Mouse (Mus musculus): Measurements from ENCODE around the gene Gm45062. TPM values are rescaled to one million over a fixed set of nuclear protein-coding genes. Genes with fewer than 3 reads are reported as not detected.

The Gm45062 gene
- polyA plus RNA-seq, 1 experiment: 1.7 TPM

DNA sequence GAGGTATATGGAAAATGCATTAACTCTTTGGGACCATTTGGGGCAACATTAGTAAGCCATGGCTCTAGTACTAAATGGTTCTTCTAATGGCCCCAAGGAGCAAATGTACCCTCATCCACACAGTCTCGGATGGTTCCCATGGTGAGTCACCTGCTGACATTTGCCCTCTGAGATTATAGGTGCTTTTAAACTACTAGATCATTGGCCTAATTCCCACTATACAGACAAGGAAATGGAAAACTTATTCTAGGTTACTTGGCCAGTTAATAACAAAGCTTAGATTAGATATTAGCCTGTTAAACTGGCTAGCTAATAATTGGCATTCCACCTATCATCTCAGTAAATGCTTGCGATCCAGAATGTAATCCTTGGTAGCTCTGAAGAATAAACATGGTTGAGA, 203.2 kb downstream of the Gm45062 start:
- DNase-seq (ENCODE audit: low read depth, low spot score): no peak
- WGBS: 47% methylated on average over 2 of the region's 2 CpGs

- DNase-seq (ENCODE audit: low read depth, low spot score): peak; percentile 70
- WGBS: 23% methylated on average over 1 of the region's 1 CpGs
Observed at GRCm38 (mm10) chr6:8465388-8465787, 206.1 kb downstream of the Gm45062 start.

GRCm38 (mm10) chr6:8465985-8466384, 206.7 kb downstream of the Gm45062 start:
- DNase-seq (ENCODE audit: low read depth, low spot score): no peak
- 39% methylated on average over 5 of the region's 5 CpGs for WGBS

DNA sequence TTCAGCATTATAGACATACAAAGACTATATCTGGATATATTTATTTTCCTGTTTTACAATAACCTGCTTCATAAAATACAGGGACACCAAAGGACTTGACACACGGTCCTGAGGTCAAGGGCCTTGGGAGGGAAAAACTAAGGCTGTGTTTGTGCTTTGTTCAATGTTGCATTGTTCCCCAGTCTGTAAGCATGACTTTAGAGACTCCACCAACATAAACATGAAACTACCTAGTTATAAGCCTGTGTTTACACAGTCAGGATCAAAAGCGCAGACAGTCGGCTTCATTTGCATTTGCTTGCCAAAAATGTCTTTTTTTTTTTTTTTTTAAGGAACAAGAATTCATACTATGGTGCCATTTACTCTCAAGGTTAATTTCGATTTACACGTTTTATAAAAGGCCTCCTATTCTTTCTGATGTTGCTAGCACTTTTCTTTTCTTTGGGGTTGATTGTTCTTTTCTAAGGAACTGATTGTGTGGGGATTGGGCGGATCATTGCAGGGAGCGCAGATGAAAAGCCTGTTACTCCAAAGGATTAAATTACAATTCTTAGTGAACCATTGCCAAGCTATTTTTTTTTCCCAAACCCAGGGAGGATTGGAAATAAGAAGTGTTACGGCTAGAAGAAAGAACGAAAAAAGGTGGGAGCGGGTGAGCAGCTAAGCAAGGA, 208.6 kb downstream of the Gm45062 start:
- 42% methylated on average over 10 of the region's 10 CpGs for WGBS
- no peak for DNase-seq (ENCODE audit: low read depth, low spot score)

DNA sequence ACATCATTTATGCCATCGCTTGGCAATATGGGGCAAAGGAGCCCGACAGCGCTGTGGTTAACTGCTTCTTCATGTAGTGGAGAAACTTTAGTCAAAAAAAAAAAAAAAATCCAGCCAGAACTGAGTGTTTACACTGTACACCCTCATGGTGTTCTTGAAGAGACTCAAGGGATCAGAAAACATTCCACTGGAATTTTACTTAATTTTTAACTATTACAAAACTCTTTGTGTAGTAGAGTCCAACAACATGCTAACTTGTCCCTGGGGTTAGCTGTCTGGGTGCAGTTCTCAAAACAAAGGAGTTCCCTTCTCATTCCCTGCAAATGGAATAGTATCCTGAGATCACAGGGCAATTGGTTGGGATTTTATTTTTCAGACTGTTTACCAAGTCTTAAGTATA, 210.7 kb downstream of the Gm45062 start:
- 75% methylated on average over 3 of the region's 3 CpGs for WGBS
- no peak for DNase-seq (ENCODE audit: low read depth, low spot score)

DNA sequence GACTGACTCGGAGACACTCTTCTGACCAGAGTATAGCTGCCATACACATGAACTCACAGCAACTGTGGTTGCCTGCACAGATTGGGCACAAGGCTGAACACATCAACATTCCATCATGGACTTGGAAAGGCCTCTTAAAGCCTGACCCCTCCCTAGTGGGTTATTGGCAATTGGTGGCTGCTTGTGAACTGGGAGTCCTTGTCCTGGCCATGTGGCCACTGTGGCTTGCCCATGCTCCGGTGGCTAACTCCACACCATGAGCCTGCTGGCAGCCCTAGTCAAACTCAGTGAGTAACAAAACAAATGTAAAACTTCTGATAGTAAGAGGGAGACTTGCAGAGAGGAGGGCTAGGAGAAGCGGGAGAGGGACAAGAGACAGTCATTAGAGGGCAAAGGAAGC, 212.9 kb downstream of the Gm45062 start:
- DNase-seq (ENCODE audit: low read depth, low spot score): no peak
- WGBS: 95% methylated on average over 3 of the region's 3 CpGs

DNA sequence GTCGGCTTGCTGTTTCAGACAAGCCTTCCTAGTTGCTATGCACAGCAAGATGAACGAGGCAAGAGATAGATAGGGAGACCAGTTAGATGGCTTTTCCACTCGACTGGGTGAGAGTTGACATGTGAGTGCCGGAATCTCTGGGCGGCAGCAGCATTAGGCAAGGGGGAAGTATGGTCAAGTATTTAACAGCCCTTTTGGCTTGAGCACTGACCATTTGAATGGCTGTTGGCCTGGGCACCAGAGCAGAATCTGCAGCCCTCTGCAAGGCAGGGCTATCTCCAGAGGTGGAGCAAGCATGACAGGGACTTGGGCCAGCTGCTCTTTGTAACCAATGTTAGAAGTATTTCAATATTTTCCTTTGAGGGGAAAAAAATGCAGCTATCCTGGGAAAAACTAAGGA, 213.7 kb downstream of the Gm45062 start:
- WGBS: 59% methylated on average over 5 of the region's 5 CpGs
- no peak for DNase-seq (ENCODE audit: low read depth, low spot score)

- DNase-seq (ENCODE audit: low read depth, low spot score): no peak
Observed at GRCm38 (mm10) chr6:8473498-8473897, 214.2 kb downstream of the Gm45062 start.

GRCm38 (mm10) chr6:8474316-8474715, 215.1 kb downstream of the Gm45062 start:
- no peak for DNase-seq (ENCODE audit: low read depth, low spot score)
- whole genome bisulfite sequencing: 79% methylated on average over 3 of the region's 3 CpGs

More at GRCm38 (mm10) chr6:8473498-8473897, 214.2 kb downstream of the Gm45062 start:
- WGBS: 40% methylated on average over 5 of the region's 5 CpGs

GRCm38 (mm10) chr6:8474820-8475219, 215.6 kb downstream of the Gm45062 start:
- 80% methylated on average over 4 of the region's 4 CpGs for WGBS

DNA sequence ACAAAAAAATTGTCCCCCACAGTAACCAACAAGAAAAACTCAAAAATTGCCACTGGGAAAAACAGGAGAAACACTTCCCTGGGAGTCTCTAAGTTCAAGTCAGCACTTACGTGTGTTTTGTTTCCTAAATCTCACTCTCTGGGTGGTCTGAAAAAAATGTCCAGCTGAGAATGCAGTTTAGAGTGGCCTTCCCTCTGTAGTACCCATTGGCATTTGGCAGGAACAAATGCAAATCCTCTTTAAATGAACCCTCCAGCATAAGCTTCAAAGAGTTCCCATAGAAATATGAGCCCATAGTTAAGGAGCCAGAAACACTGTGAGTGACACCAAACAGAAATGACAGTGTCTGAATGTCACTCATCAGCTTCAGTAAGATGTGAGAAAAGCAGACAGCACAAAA, 219.9 kb downstream of the Gm45062 start:
- no peak for DNase-seq (ENCODE audit: low read depth, low spot score)
- WGBS: 88% methylated on average over 1 of the region's 1 CpGs

More at GRCm38 (mm10) chr6:8474820-8475219, 215.6 kb downstream of the Gm45062 start:
- no peak for DNase-seq (ENCODE audit: low read depth, low spot score)

DNA sequence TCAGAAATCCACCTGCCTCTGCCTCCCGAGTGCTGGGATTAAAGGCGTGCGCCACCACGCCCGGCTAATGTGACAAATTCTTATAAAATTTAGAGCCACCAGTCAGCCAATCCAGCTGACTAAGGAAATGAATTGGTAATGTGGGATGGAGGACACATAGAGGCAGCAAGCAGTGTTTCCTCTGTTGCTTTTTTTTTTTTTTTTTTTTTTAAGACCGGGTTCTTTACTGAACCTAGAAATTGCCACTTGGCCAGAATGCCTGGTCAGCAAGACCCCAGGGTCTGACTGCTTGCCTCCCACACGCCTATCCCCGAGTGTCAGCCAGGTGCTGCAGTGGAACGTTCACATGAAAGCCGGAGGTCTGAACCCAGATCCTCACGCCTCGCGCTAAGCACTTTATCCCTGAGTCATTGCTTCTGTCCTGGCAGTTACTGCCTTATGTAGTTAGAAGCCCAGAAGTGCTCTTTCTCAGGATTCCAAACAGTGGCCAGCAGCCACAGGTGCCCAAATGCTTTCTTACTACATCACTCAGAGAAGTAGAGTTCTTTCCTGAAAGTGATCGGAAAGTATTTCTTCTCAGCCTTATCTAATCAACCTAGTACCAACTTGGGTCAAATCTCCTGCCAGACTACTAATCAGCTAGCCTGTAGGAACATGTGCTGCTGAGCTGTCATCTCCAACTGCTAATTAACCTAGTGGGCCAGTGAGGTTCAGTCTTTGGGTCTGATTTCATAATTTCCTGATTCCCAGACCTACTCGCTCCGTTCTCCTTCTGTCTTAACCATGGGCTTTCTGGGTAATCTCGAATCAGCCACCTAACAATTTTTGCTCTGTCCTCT, 225.4 kb downstream of the Gm45062 start:
- WGBS: 85% methylated on average over 17 of the region's 17 CpGs
- DNase-seq (ENCODE audit: low read depth, low spot score): no peak

DNA sequence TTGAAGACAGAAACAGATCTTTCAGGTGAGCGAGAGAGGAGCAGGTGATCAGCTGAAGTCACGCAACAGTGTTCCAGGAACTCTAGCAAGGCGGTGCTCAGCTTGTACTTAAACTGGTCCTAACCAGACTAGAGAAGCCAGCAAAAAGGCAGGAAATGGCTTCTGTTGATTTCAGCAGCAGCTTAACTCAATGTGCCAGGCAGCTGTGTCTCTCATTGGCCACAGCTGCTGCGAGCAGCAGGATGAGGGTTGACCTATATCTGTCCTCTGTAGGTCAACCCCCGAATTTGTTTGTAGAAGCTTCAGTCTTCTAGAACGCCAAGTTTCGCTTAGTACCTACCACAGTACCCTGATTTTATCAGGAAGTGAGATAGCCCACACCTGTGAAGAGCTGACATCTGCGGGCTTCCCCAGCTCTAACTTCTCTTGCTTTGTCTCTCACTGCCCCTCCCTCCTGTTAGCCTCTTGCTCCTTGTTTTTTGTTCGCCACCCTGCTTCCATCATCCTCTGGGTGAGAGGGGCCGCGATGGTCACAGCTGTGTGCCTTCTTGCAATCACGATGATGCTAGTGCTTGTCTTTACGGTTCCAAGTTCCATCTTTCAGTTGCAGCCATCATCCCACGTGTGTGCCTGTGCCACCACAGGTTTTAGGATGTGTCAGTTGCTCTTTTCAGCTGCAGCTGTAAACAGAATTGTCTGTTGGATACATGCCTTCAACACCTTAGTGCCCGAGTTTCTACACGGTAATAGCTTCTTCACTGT, 226.3 kb downstream of the Gm45062 start:
- 71% methylated on average over 16 of the region's 16 CpGs for WGBS
- DNase-seq (ENCODE audit: low read depth, low spot score): no peak

DNA sequence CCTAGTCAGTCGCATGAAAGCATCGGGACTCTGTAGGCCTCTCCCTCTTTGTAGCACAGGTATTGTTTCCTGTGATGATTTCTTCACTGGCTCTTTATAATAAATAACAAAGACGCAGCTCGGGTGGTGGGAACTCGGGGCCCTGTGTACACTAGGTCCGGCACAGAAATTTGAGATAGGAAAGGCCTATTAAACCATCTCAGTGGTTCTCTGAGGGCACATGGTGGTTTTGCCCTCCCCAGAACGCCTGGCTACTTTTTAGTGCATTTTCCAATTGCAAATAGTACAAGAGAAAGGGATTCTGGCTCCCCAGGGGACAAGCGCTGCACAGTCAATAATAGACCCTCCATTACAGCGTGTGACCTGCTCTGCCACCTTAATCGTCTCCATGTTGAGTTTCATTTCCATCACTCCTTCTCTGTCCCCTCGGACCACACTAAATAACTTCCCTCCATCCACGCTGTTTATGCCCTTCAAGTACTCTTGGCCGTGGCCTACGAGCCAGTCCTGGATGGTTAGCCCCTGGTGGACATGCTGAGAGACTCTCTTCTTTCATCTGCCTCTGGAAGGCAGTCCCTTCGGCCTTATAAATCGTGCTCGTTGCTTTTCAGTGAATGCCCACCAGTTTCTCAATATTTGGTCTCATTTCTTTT, 227.3 kb downstream of the Gm45062 start:
- WGBS: 91% methylated on average over 17 of the region's 17 CpGs
- no peak for DNase-seq (ENCODE audit: low read depth, low spot score)

GRCm38 (mm10) chr6:8487044-8487853, 228.0 kb downstream of the Gm45062 start:
- 78% methylated on average over 20 of the region's 20 CpGs for WGBS
- DNase-seq (ENCODE audit: low read depth, low spot score): no peak

- DNase-seq (ENCODE audit: low read depth, low spot score): no peak
- 73% methylated on average over 5 of the region's 5 CpGs for WGBS
Observed at GRCm38 (mm10) chr6:8488249-8488648, 229.0 kb downstream of the Gm45062 start.

DNA sequence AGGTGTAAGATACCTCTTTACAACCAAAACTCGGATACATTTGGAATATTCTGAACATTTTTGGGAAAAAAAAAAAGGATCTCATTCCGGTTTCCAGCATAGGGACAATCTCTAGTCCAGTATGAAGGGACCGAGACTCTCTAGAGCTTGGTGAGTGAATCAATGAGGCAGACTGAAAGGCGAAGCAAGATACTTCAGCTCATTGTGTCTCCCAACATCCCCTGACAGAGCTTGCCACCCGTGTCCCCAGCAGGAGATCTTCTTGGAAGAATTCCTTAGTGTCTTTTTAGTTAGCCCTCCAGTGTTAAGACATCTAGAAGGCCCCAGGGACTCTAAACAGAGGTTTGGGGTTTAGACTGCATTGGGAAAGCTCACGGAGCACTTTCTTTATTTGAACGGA, 230.0 kb downstream of the Gm45062 start:
- DNase-seq (ENCODE audit: low read depth, low spot score): no peak
- WGBS: 87% methylated on average over 7 of the region's 7 CpGs

GRCm38 (mm10) chr6:8489938-8490585, 230.8 kb downstream of the Gm45062 start:
- 98% methylated on average over 1 of the region's 1 CpGs for WGBS
- no peak for DNase-seq (ENCODE audit: low read depth, low spot score)

DNA sequence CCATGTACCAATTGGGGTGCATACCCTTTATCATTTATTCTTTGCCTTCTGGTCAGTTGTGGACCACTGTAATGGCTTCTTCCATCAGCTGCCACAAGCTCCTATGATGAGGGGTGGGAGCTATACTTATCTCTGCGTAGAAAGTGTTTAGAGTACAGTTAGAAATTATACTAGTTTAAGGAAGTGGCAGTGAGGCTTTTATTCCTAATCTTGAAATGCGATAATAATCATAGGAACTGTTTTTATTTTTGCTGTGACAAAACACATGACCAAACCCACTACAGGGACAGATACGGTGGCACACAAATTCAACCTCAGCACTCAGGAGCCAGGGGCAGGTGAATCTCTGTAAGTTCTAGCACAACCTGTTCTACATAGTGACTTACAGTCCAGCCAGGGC, 233.0 kb downstream of the Gm45062 start:
- WGBS: 92% methylated on average over 3 of the region's 3 CpGs
- no peak for DNase-seq (ENCODE audit: low read depth, low spot score)

All from large intestine, adult 2 months (tissue).